Mouse (Mus musculus) midbrain, embryonic 13.5 days (tissue): ENCODE data around the gene Wdfy3. TPM values are rescaled to one million over a fixed set of nuclear protein-coding genes. Genes with fewer than 3 reads are reported as not detected.
"Not testable (repeated sequence)": the region's sequence is repeated elsewhere in the genome, so short reads cannot be mapped to it uniquely, and the experiment has no call there.

ENCODE experiments used
- ATAC-seq: fragments of 200-750 bp; cut with Nextera tagmentation; 2 replicates; pipeline ENCODE4 v1.8.0; 2017; ENCODE audit warnings: mild to moderate bottlenecking, moderate TSS enrichment, moderate library complexity
- H3K27ac ChIP-seq: fragments of 300-500 bp; sonication (generic); 2 replicates; pipeline ENCODE4 v1.5.1; 2015; ENCODE audit warnings: inconsistent platforms, mild to moderate bottlenecking, moderate library complexity
- H3K27me3 ChIP-seq: fragments of 300-500 bp; sonication (generic); 2 replicates; pipeline ENCODE4 v1.6.1; 2015; ENCODE audit warnings: mild to moderate bottlenecking, inconsistent platforms
- H3K36me3 ChIP-seq: fragments of 300-500 bp; sonication (generic); 2 replicates; pipeline ENCODE4 v1.6.1; 2015; ENCODE audit warnings: mild to moderate bottlenecking, inconsistent platforms
- H3K4me1 ChIP-seq: fragments of 300-500 bp; sonication (generic); replicated peaks from 2 replicates; pipeline ENCODE4 v1.6.1; 2015; ENCODE audit warnings: inconsistent platforms
- H3K4me2 ChIP-seq: fragments of 300-500 bp; sonication (generic); replicated peaks from 2 replicates; pipeline ENCODE4 v1.6.1; 2015; ENCODE audit warnings: moderate library complexity, mild to moderate bottlenecking, inconsistent platforms
- H3K4me3 ChIP-seq: fragments of 300-500 bp; sonication (generic); replicated peaks from 2 replicates; pipeline ENCODE4 v1.5.1; 2015; ENCODE audit warnings: mild to moderate bottlenecking, inconsistent platforms
- H3K9ac ChIP-seq: fragments of 300-500 bp; sonication (generic); replicated peaks from 2 replicates; pipeline ENCODE4 v1.6.1; 2015; ENCODE audit warnings: mild to moderate bottlenecking, inconsistent platforms
- H3K9me3 ChIP-seq: fragments of 300-500 bp; sonication (generic); 2 replicates; pipeline ENCODE4 v1.6.1; 2016; ENCODE audit warnings: mild to moderate bottlenecking, inconsistent platforms
- WGBS: fragments of 180-500 bp; shearing (Covaris S2); methylation state at CpG from one replicate; pipeline ENCODE4 v1.1.7; 2015; 5-methylcytosine and 5-hydroxymethylcytosine counted together
- polyA plus RNA-seq: library from polyadenylated mRNA; unstranded; fragments of >200 nt; fragmentation: Nextera tagmentation; extraction: Ambion mirVana; gene quantifications from 2 replicates; pipeline ENCODE4 v1.2.1, GENCODE M21; 2015

Gene Wdfy3
- polyA plus RNA-seq, 1 experiment from 2014 or later = 33.6 TPM

GRCm38 (mm10) chr5:101932971-101933810, 136.5 kb downstream of the Wdfy3 start:
- H3K4me1 ChIP-seq = 0 out of 2 replicates have a peak, but pooled peaks cover 5% of the 10 kb centered on the region
- H3K4me3 ChIP-seq = no peak overlapping the region
- H3K27ac ChIP-seq = no peak overlapping the region
- H3K9ac ChIP-seq = no peak overlapping the region
- peaks cover 76% of the 10 kb centered on the region for H3K36me3 ChIP-seq
- WGBS = 80% methylated on average over 15 of the region's 15 CpGs
- H3K9me3 ChIP-seq = no peaks in the 10 kb centered on the region
- no peak for ATAC-seq
- no peak overlapping the region for H3K4me2 ChIP-seq
- H3K27me3 ChIP-seq = no peaks in the 10 kb centered on the region

- 76% methylated on average over 4 of the region's 4 CpGs for WGBS
- ATAC-seq = no peak
- Histone ChIP-seq H3K9me3 (no peaks in the 10 kb centered on the region), H3K4me2 (no peak overlapping the region), H3K4me3 (no peak overlapping the region), H3K27me3 (no peaks in the 10 kb centered on the region), H3K9ac (no peak overlapping the region), H3K27ac (no peak overlapping the region), H3K4me1 (0 out of 2 replicates have a peak, but pooled peaks cover 5% of the 10 kb centered on the region), H3K36me3 (peaks cover 70% of the 10 kb centered on the region)
Measured at GRCm38 (mm10) chr5:101931997-101932396, 137.7 kb downstream of the Wdfy3 start.

GRCm38 (mm10) chr5:101926311-101926710, 143.4 kb downstream of the Wdfy3 start:
- Histone ChIP-seq H3K27me3 (no peaks in the 10 kb centered on the region), H3K36me3 (peaks cover 84% of the 10 kb centered on the region)
- WGBS = 93% methylated on average over 8 of the region's 8 CpGs

GRCm38 (mm10) chr5:101923710-101924109, 146.0 kb downstream of the Wdfy3 start:
- H3K9me3 ChIP-seq = no peaks in the 10 kb centered on the region
- no peak overlapping the region for H3K4me3 ChIP-seq
- H3K27ac ChIP-seq = no peak overlapping the region
- no peak overlapping the region for H3K9ac ChIP-seq
- H3K4me1 ChIP-seq = no peaks in the 10 kb centered on the region; the same call in 1 of the 2 replicates
- H3K4me2 ChIP-seq = no peak overlapping the region
- no peak for ATAC-seq
- H3K27me3 ChIP-seq = no peaks in the 10 kb centered on the region
- peaks cover 88% of the 10 kb centered on the region for H3K36me3 ChIP-seq
- WGBS = 44% methylated on average over 11 of the region's 11 CpGs

More at GRCm38 (mm10) chr5:101926311-101926710, 143.4 kb downstream of the Wdfy3 start:
- H3K4me3 ChIP-seq = no peak overlapping the region
- no peaks in the 10 kb centered on the region for H3K9me3 ChIP-seq
- H3K4me2 ChIP-seq = no peak overlapping the region
- no peak overlapping the region for H3K27ac ChIP-seq
- H3K4me1 ChIP-seq = no peaks in the 10 kb centered on the region; the same call in 1 of the 2 replicates
- H3K9ac ChIP-seq = no peak overlapping the region
- no peak for ATAC-seq

GRCm38 (mm10) chr5:101919559-101919958, 150.2 kb downstream of the Wdfy3 start:
- Histone ChIP-seq H3K4me1 (no peaks in the 10 kb centered on the region; the same call in 1 of the 2 replicates), H3K36me3 (peaks cover 89% of the 10 kb centered on the region), H3K27me3 (no peaks in the 10 kb centered on the region), H3K4me2 (no peak overlapping the region), H3K9ac (no peak overlapping the region), H3K9me3 (no peaks in the 10 kb centered on the region), H3K27ac (no peak overlapping the region), H3K4me3 (no peak overlapping the region)
- 95% methylated on average over 5 of the region's 5 CpGs for WGBS
- no peak for ATAC-seq

- ATAC-seq = no peak
- H3K9me3 ChIP-seq = no peaks in the 10 kb centered on the region
- peaks cover 85% of the 10 kb centered on the region for H3K36me3 ChIP-seq
- no peak overlapping the region for H3K9ac ChIP-seq
- H3K4me1 ChIP-seq = no peaks in the 10 kb centered on the region
- no peak overlapping the region for H3K27ac ChIP-seq
- H3K4me3 ChIP-seq = no peak overlapping the region
- H3K27me3 ChIP-seq = no peaks in the 10 kb centered on the region
- 95% methylated on average over 10 of the region's 10 CpGs for WGBS
- no peak overlapping the region for H3K4me2 ChIP-seq
Measured at GRCm38 (mm10) chr5:101909468-101909867, 160.3 kb downstream of the Wdfy3 start.

GRCm38 (mm10) chr5:101905624-101906023, 164.1 kb downstream of the Wdfy3 start:
- 96% methylated on average over 3 of the region's 3 CpGs for WGBS
- Histone ChIP-seq H3K4me3 (no peak overlapping the region), H3K4me2 (no peak overlapping the region), H3K36me3 (peaks cover 90% of the 10 kb centered on the region), H3K27ac (no peak overlapping the region), H3K9ac (no peak overlapping the region), H3K4me1 (no peaks in the 10 kb centered on the region), H3K9me3 (no peaks in the 10 kb centered on the region), H3K27me3 (no peaks in the 10 kb centered on the region)
- no peak for ATAC-seq

GRCm38 (mm10) chr5:101904841-101905240, 164.9 kb downstream of the Wdfy3 start:
- not testable (repeated sequence) for H3K27me3 ChIP-seq, H3K4me3 ChIP-seq, H3K9ac ChIP-seq, H3K9me3 ChIP-seq, H3K4me2 ChIP-seq, ATAC-seq, H3K27ac ChIP-seq, H3K4me1 ChIP-seq
- H3K36me3 ChIP-seq = peaks cover 91% of the 10 kb centered on the region
- WGBS = 86% methylated on average over 4 of the region's 4 CpGs

- H3K36me3 ChIP-seq = peaks cover 93% of the 10 kb centered on the region
Measured at GRCm38 (mm10) chr5:101902686-101903085, 167.0 kb downstream of the Wdfy3 start.

GRCm38 (mm10) chr5:101899981-101900380, 169.7 kb downstream of the Wdfy3 start:
- Histone ChIP-seq H3K36me3 (peaks cover 93% of the 10 kb centered on the region), H3K27ac (no peak overlapping the region), H3K4me1 (no peaks in the 10 kb centered on the region), H3K4me3 (no peak overlapping the region), H3K4me2 (no peak overlapping the region), H3K27me3 (no peaks in the 10 kb centered on the region), H3K9ac (no peak overlapping the region), H3K9me3 (no peaks in the 10 kb centered on the region)
- 95% methylated on average over 15 of the region's 15 CpGs for WGBS
- ATAC-seq = no peak

More at GRCm38 (mm10) chr5:101902686-101903085, 167.0 kb downstream of the Wdfy3 start:
- H3K4me2 ChIP-seq = no peak overlapping the region
- H3K4me1 ChIP-seq = no peaks in the 10 kb centered on the region
- no peak for ATAC-seq
- H3K9ac ChIP-seq = no peak overlapping the region
- H3K27ac ChIP-seq = no peak overlapping the region
- H3K9me3 ChIP-seq = no peaks in the 10 kb centered on the region
- H3K27me3 ChIP-seq = no peaks in the 10 kb centered on the region
- 86% methylated on average over 1 of the region's 1 CpGs for WGBS
- H3K4me3 ChIP-seq = no peak overlapping the region

GRCm38 (mm10) chr5:101896784-101897183, 172.9 kb downstream of the Wdfy3 start:
- Histone ChIP-seq H3K27ac (no peak overlapping the region), H3K9me3 (no peaks in the 10 kb centered on the region), H3K4me3 (no peak overlapping the region), H3K9ac (no peak overlapping the region), H3K36me3 (peaks cover 95% of the 10 kb centered on the region), H3K27me3 (no peaks in the 10 kb centered on the region), H3K4me1 (no peaks in the 10 kb centered on the region), H3K4me2 (no peak overlapping the region)
- no peak for ATAC-seq
- WGBS = 96% methylated on average over 11 of the region's 11 CpGs

- peaks cover 92% of the 10 kb centered on the region for H3K36me3 ChIP-seq
- no peak for ATAC-seq
- H3K4me3 ChIP-seq = no peak overlapping the region
Measured at GRCm38 (mm10) chr5:101895717-101896645, 173.7 kb downstream of the Wdfy3 start.

More at GRCm38 (mm10) chr5:101895717-101896645, 173.7 kb downstream of the Wdfy3 start:
- Histone ChIP-seq H3K4me1 (no peaks in the 10 kb centered on the region), H3K27ac (no peak overlapping the region), H3K4me2 (no peak overlapping the region), H3K9ac (no peak overlapping the region), H3K27me3 (no peaks in the 10 kb centered on the region), H3K9me3 (no peaks in the 10 kb centered on the region)
- 96% methylated on average over 18 of the region's 18 CpGs for WGBS
